Mouse (Mus musculus) limb, embryonic 14.5 days (tissue): Measurements from ENCODE around the gene Tmprss6. TPM values are rescaled to one million over a fixed set of nuclear protein-coding genes. Genes with fewer than 3 reads are reported as not detected.

Experiments used
- ATAC-seq: fragments of 200-750 bp; cut with Nextera tagmentation; 2 replicates; pipeline ENCODE4 v1.8.0; 2017; ENCODE audit warnings: low read depth, moderate number of reproducible peaks, moderate TSS enrichment; ENCODE audit not compliant: low FRiP score
- DNase-seq: peaks from one replicate; pipeline ENCODE4 v3.0.0-alpha.2; 2015; ENCODE audit warnings: low spot score
- H3K27ac ChIP-seq: fragments of 300-500 bp; sonication (generic); replicated peaks from 2 replicates; pipeline ENCODE4 v1.5.1; 2014; ENCODE audit warnings: low read depth, mild to moderate bottlenecking, low read length, moderate library complexity, mixed read lengths
- H3K27me3 ChIP-seq: fragments of 300-500 bp; sonication (generic); 2 replicates; pipeline ENCODE4 v1.6.1; 2014; ENCODE audit warnings: low read length, mixed read lengths; ENCODE audit not compliant: control insufficient read depth, insufficient read depth
- H3K36me3 ChIP-seq: fragments of 300-500 bp; sonication (generic); 2 replicates; pipeline ENCODE4 v1.6.1; 2014; ENCODE audit warnings: mild to moderate bottlenecking, low read length, moderate library complexity, mixed read lengths; ENCODE audit not compliant: control insufficient read depth, insufficient read depth
- H3K4me1 ChIP-seq: fragments of 300-500 bp; sonication (generic); 2 replicates; pipeline ENCODE4 v1.6.1; 2014; ENCODE audit warnings: antibody characterized with exemption, low read length, mixed read lengths; ENCODE audit not compliant: control insufficient read depth, insufficient read depth
- H3K4me2 ChIP-seq: fragments of 300-500 bp; sonication (generic); replicated peaks from 2 replicates; pipeline ENCODE4 v1.6.1; 2014; ENCODE audit warnings: low read depth, mild to moderate bottlenecking, low read length, moderate library complexity; ENCODE audit not compliant: severe bottlenecking
- H3K4me3 ChIP-seq: fragments of 300-500 bp; sonication (generic); replicated peaks from 2 replicates; pipeline ENCODE4 v1.5.1; 2014; ENCODE audit warnings: low read length
- H3K9ac ChIP-seq: fragments of 300-500 bp; sonication (generic); 2 replicates; pipeline ENCODE4 v1.6.1; 2014; ENCODE audit warnings: mild to moderate bottlenecking, low read depth, low read length, moderate library complexity; ENCODE audit not compliant: severe bottlenecking
- H3K9me3 ChIP-seq: fragments of 300-500 bp; sonication (generic); 2 replicates; pipeline ENCODE4 v1.6.1; 2016; ENCODE audit warnings: low read length; ENCODE audit not compliant: control insufficient read depth
- POLR2A ChIP-seq: fragments of 200-500 bp; IDR thresholded peaks from 2 replicates; pipeline ENCODE4 v1.8.0; 2012; ENCODE audit warnings: inconsistent platforms, mild to moderate bottlenecking, moderate library complexity, borderline replicate concordance; ENCODE audit not compliant: insufficient read depth, insufficient read length; ENCODE audit errors: extremely low read depth
- WGBS: fragments of 180-500 bp; shearing (Covaris S2); extraction: QIAGEN DNeasy Blood & Tissue Kit; methylation state at CpG from one replicate; pipeline ENCODE4 v1.1.7; 2014; 5-methylcytosine and 5-hydroxymethylcytosine counted together
- polyA plus RNA-seq, 2 experiments: library from polyadenylated mRNA; depleted of rRNA in 1 of 2; stranded (reverse) in 1 of 2; unstranded in 1 of 2; fragments of >200 nt; fragmentation: Nextera tagmentation in 1 of 2; extraction: Ambion mirVana in 1 of 2; gene quantifications; 2 replicates each; pipeline versions ENCODE4 v1.2.1 to v1.2.3; 2012 to 2014

Tmprss6 gene
- polyA plus RNA-seq, 2 experiments = 0.05 to 0.58 TPM

DNA sequence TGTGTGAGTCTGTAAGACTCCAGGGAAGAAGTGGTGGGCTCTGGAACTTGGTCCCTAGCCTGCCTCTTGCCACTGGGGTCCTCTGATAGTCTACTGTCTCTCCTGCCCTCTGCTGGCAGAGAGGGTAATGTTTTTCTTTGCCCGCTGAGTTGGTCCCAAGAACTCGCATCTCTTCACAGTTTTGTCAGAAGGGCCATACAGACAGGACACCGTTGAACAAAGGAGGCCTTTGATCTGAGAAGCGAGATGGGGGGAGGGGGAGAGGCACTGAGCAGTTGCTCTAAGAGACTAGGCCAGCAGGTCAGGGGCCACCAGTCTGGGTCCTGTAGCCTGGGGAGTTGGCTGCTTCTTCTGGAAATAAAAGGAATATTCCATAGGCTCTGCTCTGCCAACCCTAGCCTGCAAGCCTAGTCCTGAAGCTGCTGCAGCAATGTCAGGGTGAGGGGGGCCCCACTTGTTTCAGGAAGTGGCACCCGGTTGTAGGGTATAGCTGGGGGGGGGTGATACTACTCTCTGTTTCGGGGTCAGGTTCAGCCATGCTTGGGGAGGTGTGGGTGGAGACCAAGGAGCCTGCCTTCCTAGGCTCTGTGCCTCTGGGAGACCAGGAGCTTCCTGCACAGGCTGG is 33.4 kb downstream of the Tmprss6 start:
- no peak for TF ChIP-seq POLR2A
- Histone ChIP-seq H3K4me1 (peaks cover 13% of the 10 kb centered on the region), H3K36me3 (peaks cover 53% of the 10 kb centered on the region), H3K27ac (no peak overlapping the region), H3K9me3 (no peaks in the 10 kb centered on the region), H3K4me3 (no peak overlapping the region), H3K27me3 (0 out of 2 replicates have a peak, but pooled peaks cover 6% of the 10 kb centered on the region), H3K9ac (no peak overlapping the region), H3K4me2 (no peak overlapping the region)
- WGBS = 45% methylated on average over 6 of the region's 6 CpGs
- DNase-seq (no peak), ATAC-seq (no peak)

DNA sequence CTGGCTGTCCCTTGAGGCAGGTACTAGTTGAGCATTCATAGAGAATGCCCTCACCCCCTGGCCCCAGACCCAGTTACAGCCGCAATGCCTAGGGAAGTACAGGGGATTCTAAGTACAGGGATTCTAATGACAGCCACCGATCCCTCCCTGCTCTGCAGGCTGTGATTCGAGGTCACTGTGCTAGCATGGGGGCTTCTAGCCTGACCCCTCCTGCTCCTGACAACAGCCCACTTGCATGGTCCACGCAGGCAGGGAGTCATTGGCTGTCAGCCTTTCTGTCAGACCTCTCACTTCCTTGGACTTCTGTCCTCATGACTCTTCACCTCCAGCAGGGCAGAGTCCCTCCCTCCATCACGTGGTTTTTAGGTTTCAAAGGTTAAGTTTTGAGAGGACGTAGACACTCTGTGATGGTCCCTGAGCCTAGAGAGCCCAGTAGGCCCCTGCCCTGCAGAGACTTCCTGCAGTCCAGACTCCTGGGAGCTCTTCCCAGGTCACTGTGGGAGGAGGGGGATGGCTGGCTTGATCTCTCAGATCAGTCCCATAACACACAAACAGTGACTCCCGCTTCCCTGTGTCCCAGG is 36.8 kb downstream of the Tmprss6 start:
- Histone ChIP-seq H3K4me1 (peaks cover 12% of the 10 kb centered on the region), H3K9ac (no peak overlapping the region), H3K4me2 (no peak overlapping the region), H3K9me3 (no peaks in the 10 kb centered on the region), H3K27me3 (0 out of 2 replicates have a peak, but pooled peaks cover 5% of the 10 kb centered on the region), H3K4me3 (no peak overlapping the region), H3K36me3 (peaks cover 51% of the 10 kb centered on the region), H3K27ac (no peak overlapping the region)
- WGBS = 80% methylated on average over 7 of the region's 7 CpGs
- ATAC-seq = no peak
- no peak for DNase-seq
- no peak for TF ChIP-seq POLR2A

DNA sequence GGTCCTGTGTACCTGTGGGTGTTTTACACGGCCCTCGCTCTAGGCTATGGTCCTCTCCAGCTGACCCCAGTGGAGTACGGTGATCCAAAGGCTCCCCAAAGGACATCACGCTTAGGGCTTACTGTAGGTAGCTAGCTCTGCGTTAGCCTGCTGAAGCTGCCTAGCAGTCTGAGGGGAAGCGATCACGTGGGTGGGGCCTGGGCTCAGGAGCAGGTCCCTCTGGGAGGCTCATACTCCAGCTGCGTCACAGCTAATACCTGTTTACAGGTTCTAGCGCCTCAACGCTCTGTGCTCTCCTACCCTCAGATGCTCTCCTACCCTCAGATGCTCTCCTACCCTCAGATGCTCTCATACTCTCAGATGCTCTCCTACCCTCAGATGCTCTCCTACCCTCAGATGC is 37.6 kb downstream of the Tmprss6 start:
- Histone ChIP-seq H3K4me1 (peaks cover 8% of the 10 kb centered on the region), H3K36me3 (peaks cover 49% of the 10 kb centered on the region), H3K9ac (no peak overlapping the region), H3K9me3 (no peaks in the 10 kb centered on the region), H3K27ac (no peak overlapping the region), H3K4me2 (no peak overlapping the region), H3K4me3 (no peak overlapping the region), H3K27me3 (no peaks in the 10 kb centered on the region)
- ATAC-seq (no peak), DNase-seq (no peak)
- WGBS = 74% methylated on average over 10 of the region's 10 CpGs
- TF ChIP-seq POLR2A = no peak

DNA sequence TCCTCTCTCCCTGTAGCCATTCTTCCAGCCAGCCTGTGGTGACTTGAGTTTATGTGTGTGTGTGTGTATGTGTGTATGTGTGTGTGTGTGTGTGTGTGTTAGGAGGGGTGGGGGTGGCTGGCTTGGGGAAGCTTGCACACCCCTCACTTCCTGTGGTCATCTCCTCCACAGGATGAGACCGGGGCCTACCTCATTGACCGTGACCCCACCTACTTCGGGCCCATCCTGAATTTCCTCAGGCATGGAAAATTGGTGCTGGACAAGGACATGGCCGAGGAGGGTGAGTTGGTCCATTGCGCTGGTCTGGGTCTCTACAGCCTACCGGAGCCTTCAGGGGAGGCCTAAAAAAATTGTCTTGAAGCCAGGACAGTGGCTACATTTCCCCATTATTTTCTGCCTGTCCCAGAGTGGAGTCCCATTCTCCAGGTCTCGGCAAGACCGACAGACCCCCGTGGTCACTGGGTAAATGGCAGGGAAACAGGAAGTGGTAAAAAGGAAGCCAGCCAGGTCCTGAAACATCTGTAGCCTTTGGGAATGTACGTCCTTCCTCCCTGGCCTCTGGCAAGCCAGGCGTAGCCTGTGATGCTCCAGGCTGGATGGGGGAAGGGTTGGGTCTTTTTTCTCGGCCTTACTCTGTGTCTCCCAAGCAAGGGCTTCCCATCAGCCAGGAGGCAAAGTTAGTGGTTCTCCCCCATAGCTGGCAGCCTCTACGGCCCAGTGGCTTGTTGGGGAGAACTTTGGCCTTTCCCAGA is 38.4 kb downstream of the Tmprss6 start:
- Histone ChIP-seq H3K27ac (no peak overlapping the region), H3K4me2 (peak overlapping the region; percentile 69), H3K27me3 (no peaks in the 10 kb centered on the region), H3K4me3 (peak overlapping the region; percentile 72), H3K36me3 (peaks cover 41% of the 10 kb centered on the region), H3K4me1 (peaks cover 8% of the 10 kb centered on the region), H3K9ac (0 out of 2 replicates have a peak overlapping the region, but pooled peaks have one; percentile 73), H3K9me3 (no peaks in the 10 kb centered on the region)
- TF ChIP-seq POLR2A = no peak
- DNase-seq = no peak
- WGBS = 74% methylated on average over 13 of the region's 13 CpGs
- no peak for ATAC-seq

DNA sequence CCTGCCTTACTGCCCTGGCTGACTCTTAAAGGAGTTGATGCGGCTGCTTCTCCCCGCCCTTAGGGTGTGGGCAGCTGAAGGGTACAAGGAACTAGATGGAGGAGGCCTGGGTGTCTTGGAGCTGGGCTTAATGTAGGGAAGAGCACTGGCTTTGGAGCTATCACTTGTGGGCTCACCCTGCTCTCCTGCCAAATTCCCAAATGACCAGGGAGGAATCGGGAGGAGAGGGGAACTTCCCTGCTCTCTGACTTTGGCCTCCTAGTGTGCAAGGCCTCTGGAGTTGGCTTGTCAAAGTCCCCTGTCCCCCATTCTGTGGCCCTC is 39.3 kb downstream of the Tmprss6 start:
- Histone ChIP-seq H3K9ac (peak overlapping the region; percentile 73), H3K27me3 (no peaks in the 10 kb centered on the region), H3K4me1 (peaks cover 8% of the 10 kb centered on the region), H3K27ac (no peak overlapping the region), H3K4me2 (peak overlapping the region; percentile 69), H3K9me3 (no peaks in the 10 kb centered on the region), H3K4me3 (peak overlapping the region; percentile 72), H3K36me3 (peaks cover 32% of the 10 kb centered on the region)
- WGBS = 0% methylated on average over 3 of the region's 3 CpGs
- DNase-seq (no peak), ATAC-seq (no peak)
- TF ChIP-seq POLR2A = no peak
